Mouse (Mus musculus) midbrain, embryonic 14.5 days (tissue): ENCODE measurements around the gene Atp5s. TPM values are rescaled to one million over a fixed set of nuclear protein-coding genes. Genes with fewer than 3 reads are reported as not detected.
A peak's percentile ranks its signal among the peaks of the same experiment; 100 is the strongest.

Experiments used
- ATAC-seq: fragments of 200-750 bp; cut with Nextera tagmentation; 2 replicates; pipeline ENCODE4 v1.8.0; 2017; ENCODE audit warnings: moderate number of reproducible peaks, moderate library complexity; ENCODE audit not compliant: low FRiP score, low TSS enrichment
- DNase-seq: peaks from one replicate; pipeline ENCODE4 v3.0.0-alpha.2; 2015
- H3K27ac ChIP-seq: fragments of 300-500 bp; sonication (generic); replicated peaks from 2 replicates; pipeline ENCODE4 v1.5.1; 2014; ENCODE audit warnings: mild to moderate bottlenecking, low read depth, low read length, moderate library complexity
- H3K27me3 ChIP-seq: fragments of 300-500 bp; sonication (generic); 2 replicates; pipeline ENCODE4 v1.6.1; 2014; ENCODE audit warnings: low read length, control low read depth, mixed read lengths; ENCODE audit not compliant: control insufficient read depth, insufficient read depth
- H3K36me3 ChIP-seq: fragments of 300-500 bp; sonication (generic); 2 replicates; pipeline ENCODE4 v1.6.1; 2014; ENCODE audit warnings: low read length, control low read depth; ENCODE audit not compliant: control insufficient read depth, insufficient read depth
- H3K4me1 ChIP-seq: fragments of 300-500 bp; sonication (generic); 2 replicates; pipeline ENCODE4 v1.6.1; 2014; ENCODE audit warnings: mild to moderate bottlenecking, antibody characterized with exemption, low read length, control low read depth; ENCODE audit not compliant: control insufficient read depth, insufficient read depth
- H3K4me2 ChIP-seq: fragments of 300-500 bp; sonication (generic); 2 replicates; pipeline ENCODE4 v1.6.1; 2014; ENCODE audit warnings: mild to moderate bottlenecking, low read length, moderate library complexity
- H3K4me3 ChIP-seq: fragments of 300-500 bp; sonication (generic); replicated peaks from 2 replicates; pipeline ENCODE4 v1.5.1; 2014; ENCODE audit warnings: low read depth, low read length
- H3K9ac ChIP-seq: fragments of 300-500 bp; sonication (generic); replicated peaks from 2 replicates; pipeline ENCODE4 v1.6.1; 2014; ENCODE audit warnings: mild to moderate bottlenecking, low read length, moderate library complexity
- H3K9me3 ChIP-seq: fragments of 300-500 bp; sonication (generic); 2 replicates; pipeline ENCODE4 v1.6.1; 2016; ENCODE audit warnings: low read length, control low read depth, mixed read lengths; ENCODE audit not compliant: control insufficient read depth
- WGBS: fragments of 180-500 bp; shearing (Covaris S2); extraction: QIAGEN DNeasy Blood & Tissue Kit; methylation state at CpG from one replicate; pipeline ENCODE4 v1.1.7; 2014; 5-methylcytosine and 5-hydroxymethylcytosine counted together
- polyA plus RNA-seq: library from polyadenylated mRNA; unstranded; fragments of >200 nt; fragmentation: Nextera tagmentation; extraction: Ambion mirVana; gene quantifications from 2 replicates; pipeline ENCODE4 v1.2.1, GENCODE M21; 2014

Atp5s gene
- polyA plus RNA-seq, 1 experiment from 2014 or later = 31.8 TPM

DNA sequence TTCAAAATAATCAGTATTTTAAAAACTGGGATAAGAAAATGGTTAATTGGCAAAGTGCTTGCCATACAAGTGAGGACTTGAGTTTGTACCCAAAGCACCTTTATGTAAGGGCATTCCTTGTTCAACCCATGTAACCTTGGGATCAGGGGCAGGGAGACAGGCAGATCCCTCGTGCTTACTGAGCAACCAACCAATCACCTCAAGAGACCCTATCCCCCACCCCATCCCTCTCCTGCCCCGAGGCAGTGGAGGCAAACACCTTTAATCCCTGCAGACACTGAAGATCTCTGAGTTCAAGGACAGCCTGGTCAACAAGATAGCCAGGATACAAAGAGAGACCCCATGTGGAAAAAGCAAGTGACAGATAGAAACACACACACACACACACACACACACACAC is 1.4 kb upstream of the Atp5s start:
- 0 out of 2 replicates have a peak, but pooled peaks cover 3% of the 10 kb centered on the region for H3K9me3 ChIP-seq
- 59% methylated on average over 2 of the region's 2 CpGs for WGBS

DNA sequence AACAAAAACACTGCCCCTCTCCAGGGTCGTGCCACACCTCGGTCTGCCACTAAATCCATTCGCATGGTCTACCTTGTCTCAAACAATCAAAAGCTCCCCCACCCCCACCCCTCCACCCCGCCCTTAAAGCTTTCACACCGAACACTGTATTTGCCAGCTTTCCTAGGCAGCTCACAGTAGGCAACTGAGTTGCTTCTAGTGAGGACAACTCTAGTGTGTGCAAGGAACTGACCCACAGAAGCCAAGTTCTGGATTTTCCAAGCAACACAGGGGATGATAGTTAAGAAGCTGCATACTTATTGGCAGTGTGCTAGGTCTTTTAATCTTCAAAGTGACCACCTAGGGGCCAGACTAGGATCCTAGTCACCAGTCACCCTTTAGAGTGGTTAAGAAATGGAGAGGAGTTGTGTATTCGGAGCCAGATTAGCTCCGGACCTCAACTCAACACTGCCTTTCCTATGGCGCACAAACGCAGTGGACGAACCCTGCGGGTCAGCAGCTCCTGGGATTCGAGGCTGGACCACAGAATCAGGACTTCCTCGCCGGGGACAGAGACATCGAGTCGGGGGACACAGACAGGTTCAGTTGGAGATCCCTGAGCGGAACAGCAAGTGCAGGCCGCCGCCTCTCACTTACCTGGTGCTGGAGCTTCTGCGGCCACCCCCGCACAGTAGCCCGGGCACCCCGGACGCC is 586 bp upstream of the Atp5s start:
- H3K27ac ChIP-seq = peak overlapping the region; percentile 85
- WGBS = 4% methylated on average over 24 of the region's 24 CpGs
- H3K4me2 ChIP-seq = peak overlapping the region; percentile 95
- H3K9me3 ChIP-seq = 0 out of 2 replicates have a peak, but pooled peaks cover 3% of the 10 kb centered on the region
- peak overlapping the region; percentile 77 for H3K4me3 ChIP-seq
- ATAC-seq (no peak), DNase-seq (no peak)
- H3K9ac ChIP-seq = peak overlapping the region; percentile 73
- no peaks in the 10 kb centered on the region for H3K27me3 ChIP-seq
- H3K36me3 ChIP-seq = 0 out of 2 replicates have a peak, but pooled peaks cover 6% of the 10 kb centered on the region
- peaks cover 12% of the 10 kb centered on the region for H3K4me1 ChIP-seq

More for the DNA sequence above, 1.4 kb upstream of the Atp5s start:
- Histone ChIP-seq H3K36me3 (0 out of 2 replicates have a peak, but pooled peaks cover 7% of the 10 kb centered on the region), H3K4me3 (peak overlapping the region; percentile 77; the same call in 1 of the 2 replicates), H3K9ac (no peak overlapping the region), H3K27ac (no peak overlapping the region), H3K4me1 (peaks cover 12% of the 10 kb centered on the region), H3K4me2 (peak overlapping the region; percentile 95), H3K27me3 (no peaks in the 10 kb centered on the region)
- ATAC-seq = no peak
- DNase-seq = no peak

DNA sequence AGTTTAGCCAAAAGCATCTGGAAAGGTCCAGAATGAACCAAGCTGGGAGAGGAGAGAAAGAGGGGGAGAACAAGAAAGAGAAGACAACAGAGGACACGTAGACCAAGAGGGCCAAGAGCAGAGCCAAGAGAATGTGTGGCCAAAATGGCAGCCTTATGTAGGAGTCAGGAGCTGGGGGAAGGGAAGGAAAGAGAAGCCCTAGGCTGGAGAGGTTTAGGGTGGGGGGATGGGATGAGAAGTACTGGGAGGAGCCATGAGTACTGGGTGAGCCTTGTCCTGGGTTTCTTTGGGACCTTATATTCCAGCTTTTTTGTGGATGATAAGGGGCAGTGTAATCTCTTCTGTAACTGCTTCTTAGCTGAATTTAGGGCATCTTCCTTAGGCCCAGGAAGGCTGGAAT is 4.5 kb downstream of the Atp5s start:
- 91% methylated on average over 1 of the region's 1 CpGs for WGBS
- no peak overlapping the region for H3K27ac ChIP-seq
- H3K4me3 ChIP-seq = no peak overlapping the region
- H3K27me3 ChIP-seq = no peaks in the 10 kb centered on the region
- no peak overlapping the region for H3K9ac ChIP-seq
- H3K36me3 ChIP-seq = no peaks in the 10 kb centered on the region
- DNase-seq (no peak), ATAC-seq (no peak)
- peaks cover 4% of the 10 kb centered on the region; the same call in 1 of the 2 replicates for H3K4me1 ChIP-seq
- H3K4me2 ChIP-seq = no peak overlapping the region
- H3K9me3 ChIP-seq = no peaks in the 10 kb centered on the region

DNA sequence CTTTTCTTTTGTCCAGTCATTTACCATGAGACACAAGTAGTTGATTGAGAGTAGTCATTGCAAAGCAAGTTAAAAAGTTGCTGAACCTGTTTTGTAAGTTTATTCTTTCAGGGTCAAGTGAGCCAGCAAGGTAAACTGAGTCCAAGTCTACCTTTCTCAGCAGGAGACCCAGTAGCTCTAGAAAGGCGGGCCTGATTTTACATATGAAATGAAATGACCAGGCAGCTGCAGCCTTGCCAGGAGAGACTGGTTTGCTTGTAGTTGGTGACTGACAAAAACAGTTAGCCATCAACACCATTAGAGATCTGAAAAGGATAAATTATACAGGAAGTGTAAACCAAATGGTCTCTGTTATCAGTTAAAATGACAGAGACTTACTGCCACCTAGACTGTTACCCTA is 5.6 kb downstream of the Atp5s start:
- H3K27ac ChIP-seq = no peak overlapping the region
- no peaks in the 10 kb centered on the region for H3K9me3 ChIP-seq
- no peak overlapping the region for H3K4me2 ChIP-seq
- peaks cover 3% of the 10 kb centered on the region; the same call in 1 of the 2 replicates for H3K4me1 ChIP-seq
- 71% methylated on average over 1 of the region's 1 CpGs for WGBS
- H3K36me3 ChIP-seq = no peaks in the 10 kb centered on the region
- ATAC-seq (no peak), DNase-seq (no peak)
- no peaks in the 10 kb centered on the region for H3K27me3 ChIP-seq
- no peak overlapping the region for H3K4me3 ChIP-seq
- no peak overlapping the region for H3K9ac ChIP-seq

DNA sequence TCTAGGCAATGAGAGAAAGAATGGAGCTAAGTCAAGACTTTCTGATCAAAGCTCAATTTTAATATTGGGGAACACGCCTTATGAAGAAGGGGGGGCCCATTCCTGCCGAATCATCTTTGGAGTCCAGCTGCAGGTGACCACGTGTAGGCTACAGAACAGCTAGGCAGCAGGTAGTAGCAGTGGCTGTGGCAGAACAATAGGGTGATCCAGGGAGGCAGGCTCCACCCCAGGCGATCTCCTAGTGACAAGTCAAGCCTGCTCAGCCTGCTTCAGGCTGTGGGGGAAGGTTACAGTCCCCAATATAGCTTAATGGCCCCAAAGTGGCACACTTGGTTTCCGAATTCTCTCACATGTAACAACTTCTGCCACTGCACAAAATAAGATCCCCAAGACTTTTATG is 7.5 kb downstream of the Atp5s start:
- 49% methylated on average over 5 of the region's 5 CpGs for WGBS
- no peak for ATAC-seq
- no peak overlapping the region for H3K27ac ChIP-seq

DNA sequence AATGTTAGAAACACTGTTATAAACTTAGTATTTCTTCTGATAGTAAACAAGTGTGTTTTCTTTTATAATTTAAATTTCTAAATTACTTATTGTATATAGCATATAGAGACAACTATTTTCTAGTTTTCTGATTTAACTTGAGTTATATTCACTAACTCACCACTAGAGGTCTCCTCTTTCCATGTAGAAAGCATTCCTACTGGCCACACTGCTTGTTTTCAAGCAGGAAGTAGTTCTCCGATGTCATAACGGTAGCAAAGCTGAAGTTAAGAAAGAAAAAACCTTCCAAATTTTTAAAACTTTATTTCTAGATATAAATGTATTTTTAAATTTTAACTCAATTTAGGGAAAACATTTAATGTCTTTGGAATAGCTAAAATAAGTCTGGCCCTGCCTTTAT is 8.8 kb downstream of the Atp5s start:
- no peak overlapping the region for H3K4me2 ChIP-seq
- 12% methylated on average over 2 of the region's 2 CpGs for WGBS
- H3K27ac ChIP-seq = no peak overlapping the region
- no peaks in the 10 kb centered on the region for H3K27me3 ChIP-seq
- ATAC-seq (no peak), DNase-seq (peak; percentile 84)
- no peaks in the 10 kb centered on the region for H3K4me1 ChIP-seq
- no peak overlapping the region for H3K9ac ChIP-seq
- H3K9me3 ChIP-seq = no peaks in the 10 kb centered on the region
- no peak overlapping the region for H3K4me3 ChIP-seq
- no peaks in the 10 kb centered on the region for H3K36me3 ChIP-seq

More for the DNA sequence above, 7.5 kb downstream of the Atp5s start:
- Histone ChIP-seq H3K9me3 (no peaks in the 10 kb centered on the region), H3K4me3 (no peak overlapping the region), H3K4me1 (no peaks in the 10 kb centered on the region), H3K36me3 (no peaks in the 10 kb centered on the region), H3K4me2 (no peak overlapping the region), H3K27me3 (no peaks in the 10 kb centered on the region), H3K9ac (no peak overlapping the region)
- DNase-seq = no peak

DNA sequence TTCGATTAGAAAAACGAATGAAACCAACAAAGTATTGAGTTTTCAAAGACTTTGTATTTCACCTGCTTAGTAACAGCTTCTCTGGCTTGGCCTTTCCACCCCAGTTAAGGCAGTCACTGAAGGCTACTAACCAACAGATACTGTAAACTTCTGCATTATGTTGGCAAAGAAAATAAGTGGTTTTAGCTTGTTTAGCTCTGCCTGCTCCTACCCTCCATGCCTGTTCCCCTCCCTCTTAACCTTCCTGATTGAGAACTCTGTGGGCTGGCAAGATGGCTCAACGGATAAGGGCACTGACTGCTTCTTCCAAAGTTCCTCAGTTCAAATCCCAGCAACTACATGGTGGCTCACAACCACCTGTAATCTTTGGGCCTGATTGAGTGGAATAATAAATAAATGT is 9.2 kb downstream of the Atp5s start:
- Histone ChIP-seq H3K36me3 (no peaks in the 10 kb centered on the region), H3K27ac (no peak overlapping the region), H3K27me3 (no peaks in the 10 kb centered on the region), H3K4me2 (no peak overlapping the region), H3K9me3 (no peaks in the 10 kb centered on the region), H3K4me3 (no peak overlapping the region), H3K4me1 (no peaks in the 10 kb centered on the region), H3K9ac (no peak overlapping the region)
- ATAC-seq (no peak), DNase-seq (no peak)
- 90% methylated on average over 3 of the region's 3 CpGs for WGBS

DNA sequence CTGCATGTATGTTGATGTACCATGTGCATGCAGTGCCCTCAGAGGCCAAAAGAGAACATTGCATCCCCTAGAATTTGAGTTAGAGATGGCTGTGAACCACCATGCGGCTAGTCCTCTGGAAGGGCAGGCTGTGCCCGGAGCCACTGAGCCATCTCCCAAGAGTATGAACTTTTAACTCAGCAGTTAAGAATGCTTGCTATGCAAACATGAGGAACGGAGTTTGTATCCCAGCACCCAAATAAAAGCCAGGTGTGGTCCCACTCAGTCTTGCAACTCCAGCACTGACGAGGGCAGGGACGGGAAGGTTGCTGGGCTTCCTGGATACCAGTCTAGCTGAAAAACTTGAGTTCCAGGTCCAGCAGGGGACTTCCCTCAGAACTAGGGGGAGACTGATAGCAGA is 17.2 kb downstream of the Atp5s start:
- Histone ChIP-seq H3K27me3 (no peaks in the 10 kb centered on the region), H3K36me3 (no peaks in the 10 kb centered on the region; the same call in 1 of the 2 replicates), H3K27ac (no peak overlapping the region), H3K4me3 (no peak overlapping the region), H3K4me1 (no peaks in the 10 kb centered on the region), H3K9me3 (no peaks in the 10 kb centered on the region), H3K9ac (no peak overlapping the region), H3K4me2 (no peak overlapping the region)
- ATAC-seq = no peak
- whole genome bisulfite sequencing = 94% methylated on average over 5 of the region's 5 CpGs
- DNase-seq = no peak

DNA sequence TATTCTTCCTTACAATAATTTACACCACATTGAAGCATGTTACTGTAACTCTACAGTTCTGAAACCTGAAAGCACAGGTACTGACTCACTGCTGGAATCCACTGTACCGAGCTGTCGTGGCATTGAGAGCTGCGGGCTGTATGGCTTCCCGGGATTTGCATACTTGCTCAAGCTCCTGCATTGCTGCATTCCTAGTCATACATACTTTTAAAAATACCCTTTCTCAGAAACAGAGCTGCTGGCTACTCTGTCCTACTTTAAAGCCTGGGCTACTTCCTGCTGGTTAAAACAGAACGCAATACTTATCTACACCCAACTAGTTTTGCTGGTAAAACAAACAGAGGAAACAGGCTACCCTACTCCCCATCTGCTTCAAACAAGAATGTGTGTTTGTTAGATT is 19.4 kb downstream of the Atp5s start:
- no peaks in the 10 kb centered on the region; the same call in 1 of the 2 replicates for H3K36me3 ChIP-seq
- no peaks in the 10 kb centered on the region for H3K9me3 ChIP-seq
- H3K27ac ChIP-seq = no peak overlapping the region
- H3K9ac ChIP-seq = no peak overlapping the region
- H3K4me3 ChIP-seq = no peak overlapping the region
- H3K4me1 ChIP-seq = no peaks in the 10 kb centered on the region
- no peak overlapping the region for H3K4me2 ChIP-seq
- WGBS = 93% methylated on average over 5 of the region's 5 CpGs
- DNase-seq (no peak), ATAC-seq (no peak)
- H3K27me3 ChIP-seq = no peaks in the 10 kb centered on the region
